Mouse (Mus musculus) hindbrain, embryonic 14.5 days (tissue): Measurements from ENCODE around the gene Tmem131l. TPM values are rescaled to one million over a fixed set of nuclear protein-coding genes. Genes with fewer than 3 reads are reported as not detected.

Source experiments
- ATAC-seq: fragments of 200-750 bp; cut with Nextera tagmentation; 2 replicates; pipeline ENCODE4 v1.8.0; 2017; ENCODE audit warnings: moderate number of reproducible peaks, mild to moderate bottlenecking, moderate TSS enrichment, moderate library complexity; ENCODE audit not compliant: low FRiP score
- DNase-seq: peaks from one replicate; pipeline ENCODE4 v3.0.0-alpha.2; 2015; ENCODE audit warnings: low spot score
- H3K27ac ChIP-seq: fragments of 300-500 bp; sonication (generic); 2 replicates; pipeline ENCODE4 v1.5.1; 2014; ENCODE audit warnings: mild to moderate bottlenecking, moderate library complexity
- H3K27me3 ChIP-seq: fragments of 300-500 bp; sonication (generic); 2 replicates; pipeline ENCODE4 v1.6.1; 2014; ENCODE audit warnings: mild to moderate bottlenecking, low read length, mixed read lengths; ENCODE audit not compliant: control insufficient read depth, insufficient read depth
- H3K36me3 ChIP-seq: fragments of 300-500 bp; sonication (generic); replicated peaks from 2 replicates; pipeline ENCODE4 v1.6.1; 2014; ENCODE audit not compliant: control insufficient read depth, insufficient read depth
- H3K4me1 ChIP-seq: fragments of 300-500 bp; sonication (generic); replicated peaks from 2 replicates; pipeline ENCODE4 v1.6.1; 2014; ENCODE audit warnings: antibody characterized with exemption, low read length, mixed read lengths; ENCODE audit not compliant: control insufficient read depth, insufficient read depth
- H3K4me2 ChIP-seq: fragments of 300-500 bp; sonication (generic); replicated peaks from 2 replicates; pipeline ENCODE4 v1.6.1; 2014; ENCODE audit warnings: mild to moderate bottlenecking, moderate library complexity
- H3K4me3 ChIP-seq: fragments of 300-500 bp; sonication (generic); replicated peaks from 2 replicates; pipeline ENCODE4 v1.5.1; 2014; ENCODE audit warnings: mild to moderate bottlenecking, low read length
- H3K9ac ChIP-seq: fragments of 300-500 bp; sonication (generic); 2 replicates; pipeline ENCODE4 v1.6.1; 2014
- H3K9me3 ChIP-seq: fragments of 300-500 bp; sonication (generic); 2 replicates; pipeline ENCODE4 v1.6.1; 2016; ENCODE audit warnings: low read length; ENCODE audit not compliant: control insufficient read depth
- WGBS: fragments of 180-500 bp; shearing (Covaris S2); extraction: QIAGEN DNeasy Blood & Tissue Kit; methylation state at CpG from one replicate; pipeline ENCODE4 v1.1.7; 2014; 5-methylcytosine and 5-hydroxymethylcytosine counted together
- polyA plus RNA-seq: library from polyadenylated mRNA; unstranded; fragments of >200 nt; fragmentation: Nextera tagmentation; extraction: Ambion mirVana; gene quantifications from 2 replicates; pipeline ENCODE4 v1.2.1, GENCODE M21; 2014

Tmem131l gene
- polyA plus RNA-seq, 1 experiment from 2014 or later: 57.5 TPM

GRCm38 (mm10) chr3:83987533-83988112 is 52.4 kb downstream of the Tmem131l start:
- H3K9ac ChIP-seq: no peak overlapping the region
- H3K4me3 ChIP-seq: no peak overlapping the region
- DNase-seq (no peak), ATAC-seq (no peak)
- H3K27me3 ChIP-seq: no peaks in the 10 kb centered on the region
- H3K4me2 ChIP-seq: no peak overlapping the region
- no peaks in the 10 kb centered on the region for H3K36me3 ChIP-seq
- 85% methylated on average over 8 of the region's 8 CpGs for WGBS
- no peaks in the 10 kb centered on the region for H3K9me3 ChIP-seq
- H3K27ac ChIP-seq: no peak overlapping the region
- H3K4me1 ChIP-seq: peaks cover 55% of the 10 kb centered on the region

- Histone ChIP-seq H3K36me3 (no peaks in the 10 kb centered on the region), H3K4me1 (peaks cover 48% of the 10 kb centered on the region), H3K9me3 (no peaks in the 10 kb centered on the region), H3K9ac (no peak overlapping the region), H3K27me3 (no peaks in the 10 kb centered on the region), H3K27ac (no peak overlapping the region), H3K4me3 (no peak overlapping the region), H3K4me2 (no peak overlapping the region)
- no peak for ATAC-seq
- 75% methylated on average over 3 of the region's 3 CpGs for WGBS
- DNase-seq: no peak
Measured at GRCm38 (mm10) chr3:83986740-83987139, 53.2 kb downstream of the Tmem131l start.

- DNase-seq: no peak
- 40% methylated on average over 6 of the region's 6 CpGs for WGBS
- 0 out of 2 replicates have a peak overlapping the region, but pooled peaks have one; percentile 15 for H3K27ac ChIP-seq
Measured at GRCm38 (mm10) chr3:83985426-83985825, 54.5 kb downstream of the Tmem131l start.

DNA sequence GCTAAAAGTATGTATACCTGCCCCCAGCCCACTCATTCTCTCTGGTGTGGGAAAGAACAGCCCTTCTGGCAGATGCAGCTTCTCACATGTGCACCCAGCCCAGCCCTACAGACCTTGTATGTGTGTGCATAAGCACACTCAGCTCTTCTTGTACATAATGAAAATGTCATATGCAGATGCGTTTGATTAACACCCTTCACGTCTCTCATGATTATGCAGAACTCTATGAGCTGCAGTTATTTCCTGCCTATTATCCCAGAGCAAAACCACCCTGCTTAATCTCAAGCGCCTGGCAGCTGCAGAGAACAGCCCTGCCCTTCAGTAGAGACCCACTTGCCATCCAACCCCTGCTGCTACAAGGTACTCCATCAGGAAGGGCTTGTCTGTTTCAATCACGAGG is 55.6 kb downstream of the Tmem131l start:
- H3K4me1 ChIP-seq: peaks cover 64% of the 10 kb centered on the region
- H3K4me3 ChIP-seq: no peak overlapping the region
- no peak overlapping the region for H3K9ac ChIP-seq
- ATAC-seq: no peak
- H3K36me3 ChIP-seq: no peaks in the 10 kb centered on the region
- peak overlapping the region; percentile 6 for H3K27ac ChIP-seq
- no peaks in the 10 kb centered on the region for H3K27me3 ChIP-seq
- 37% methylated on average over 4 of the region's 4 CpGs for WGBS
- H3K4me2 ChIP-seq: no peak overlapping the region
- no peaks in the 10 kb centered on the region for H3K9me3 ChIP-seq
- DNase-seq: no peak

More at GRCm38 (mm10) chr3:83985426-83985825, 54.5 kb downstream of the Tmem131l start:
- no peaks in the 10 kb centered on the region for H3K9me3 ChIP-seq
- H3K4me2 ChIP-seq: no peak overlapping the region
- peaks cover 54% of the 10 kb centered on the region for H3K4me1 ChIP-seq
- ATAC-seq: no peak
- H3K27me3 ChIP-seq: no peaks in the 10 kb centered on the region
- no peak overlapping the region for H3K9ac ChIP-seq
- no peak overlapping the region for H3K4me3 ChIP-seq
- H3K36me3 ChIP-seq: no peaks in the 10 kb centered on the region

DNA sequence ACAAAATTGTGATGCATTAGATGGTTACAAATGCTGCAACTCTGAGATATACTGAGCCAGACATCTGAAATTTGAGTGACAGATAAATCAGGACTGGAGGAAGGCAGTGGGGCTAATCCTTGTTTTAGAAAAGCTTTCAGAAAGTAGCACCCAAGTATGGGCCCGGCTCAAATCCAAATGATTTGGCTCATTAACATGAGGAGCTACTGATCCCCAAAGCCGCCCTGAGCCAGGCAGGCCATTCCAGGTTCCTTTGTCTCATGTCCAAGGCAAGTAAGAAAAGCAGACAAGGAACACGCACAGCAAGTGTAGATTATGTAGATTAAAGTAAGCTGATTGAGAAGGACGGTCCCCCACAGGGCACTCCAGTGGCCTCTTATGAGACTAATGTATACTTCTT is 57.2 kb downstream of the Tmem131l start:
- Histone ChIP-seq H3K4me1 (peaks cover 73% of the 10 kb centered on the region), H3K27me3 (no peaks in the 10 kb centered on the region), H3K9me3 (no peaks in the 10 kb centered on the region), H3K4me3 (no peak overlapping the region), H3K4me2 (no peak overlapping the region), H3K27ac (no peak overlapping the region), H3K36me3 (no peaks in the 10 kb centered on the region), H3K9ac (no peak overlapping the region)
- ATAC-seq (no peak), DNase-seq (no peak)
- 44% methylated on average over 4 of the region's 4 CpGs for WGBS

GRCm38 (mm10) chr3:83980231-83980872 is 59.6 kb downstream of the Tmem131l start:
- DNase-seq: peak; percentile 70
- Histone ChIP-seq H3K36me3 (no peaks in the 10 kb centered on the region), H3K4me3 (no peak overlapping the region), H3K9me3 (no peaks in the 10 kb centered on the region), H3K4me2 (peak overlapping the region; percentile 17; the same call in 1 of the 2 replicates), H3K27me3 (no peaks in the 10 kb centered on the region), H3K9ac (peak overlapping the region; percentile 24), H3K4me1 (peaks cover 64% of the 10 kb centered on the region), H3K27ac (peak overlapping the region; percentile 84)
- 3% methylated on average over 6 of the region's 6 CpGs for WGBS
- ATAC-seq: peak; percentile 88

- ATAC-seq (no peak), DNase-seq (no peak)
- Histone ChIP-seq H3K36me3 (no peaks in the 10 kb centered on the region), H3K27me3 (no peaks in the 10 kb centered on the region), H3K4me2 (no peak overlapping the region), H3K9ac (no peak overlapping the region), H3K9me3 (no peaks in the 10 kb centered on the region), H3K27ac (peak overlapping the region; percentile 84), H3K4me3 (no peak overlapping the region), H3K4me1 (peaks cover 56% of the 10 kb centered on the region)
- WGBS: 68% methylated on average over 4 of the region's 4 CpGs
Measured at GRCm38 (mm10) chr3:83978497-83979410, 61.2 kb downstream of the Tmem131l start.

- H3K4me1 ChIP-seq: peaks cover 52% of the 10 kb centered on the region
- WGBS: 70% methylated on average over 3 of the region's 3 CpGs
- no peak overlapping the region for H3K27ac ChIP-seq
Measured at GRCm38 (mm10) chr3:83977817-83978216, 62.2 kb downstream of the Tmem131l start.

GRCm38 (mm10) chr3:83976161-83976560 is 63.8 kb downstream of the Tmem131l start:
- Histone ChIP-seq H3K9me3 (no peaks in the 10 kb centered on the region), H3K27me3 (no peaks in the 10 kb centered on the region), H3K4me1 (peaks cover 50% of the 10 kb centered on the region), H3K36me3 (no peaks in the 10 kb centered on the region), H3K4me3 (no peak overlapping the region), H3K27ac (no peak overlapping the region), H3K9ac (no peak overlapping the region), H3K4me2 (no peak overlapping the region)
- DNase-seq: no peak
- no peak for ATAC-seq
- WGBS: 80% methylated on average over 3 of the region's 3 CpGs

More at GRCm38 (mm10) chr3:83977817-83978216, 62.2 kb downstream of the Tmem131l start:
- DNase-seq (no peak), ATAC-seq (no peak)
- Histone ChIP-seq H3K36me3 (no peaks in the 10 kb centered on the region), H3K4me2 (no peak overlapping the region), H3K9ac (no peak overlapping the region), H3K9me3 (no peaks in the 10 kb centered on the region), H3K4me3 (no peak overlapping the region), H3K27me3 (no peaks in the 10 kb centered on the region)
